Mouse (Mus musculus): ENCODE measurements at regions not wholly inside any gene's neighbourhood (a gene's known extent, or its start where the extent isn't known, plus 50 kb on each side); places are given as distances from the start of the nearest gene placed in this dataset.

DNA sequence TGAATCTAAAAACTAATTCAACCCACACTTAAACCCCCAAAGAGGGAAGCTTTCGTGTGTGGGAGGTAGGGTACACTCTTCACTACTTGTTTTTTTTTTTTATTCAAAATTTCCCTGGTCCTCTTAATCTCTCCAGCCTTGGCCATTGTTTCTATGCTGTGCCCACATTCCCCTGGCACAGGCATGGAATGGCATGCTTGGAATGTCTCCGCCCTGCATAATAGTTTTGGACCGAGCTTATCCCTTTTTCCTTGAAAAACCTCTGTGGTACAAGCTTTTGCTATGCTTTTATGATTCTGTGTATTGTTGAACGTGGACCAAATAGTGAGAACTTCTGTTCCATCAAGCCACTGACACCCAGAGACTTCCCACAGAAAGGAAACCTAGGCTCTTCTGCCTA lies 126.8 kb upstream of the Bmp4 start:
- no peak for DNase-seq (ENCODE audit: low spot score in 2 of 2)

DNA sequence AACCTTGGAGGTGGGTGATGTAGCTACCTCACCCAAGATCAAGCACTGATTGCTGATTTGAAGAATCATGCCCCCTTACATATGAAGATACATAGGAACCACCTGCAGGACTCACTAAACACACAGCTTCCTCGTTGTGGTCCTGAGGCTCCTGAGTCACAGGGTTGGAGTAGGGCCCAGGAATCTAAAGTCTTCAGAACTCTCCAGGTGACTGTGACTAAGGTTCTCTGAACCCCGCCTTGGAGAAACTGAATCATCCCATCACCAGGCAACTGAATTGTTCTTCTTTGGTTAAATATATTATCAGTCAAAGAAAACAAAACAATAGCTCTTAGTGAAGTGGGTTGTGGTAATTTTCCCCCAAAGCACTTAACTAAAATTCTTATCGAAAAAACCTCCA lies 125.8 kb upstream of the Bmp4 start:
- DNase-seq (ENCODE audit: low spot score in 2 of 2) = no peak

DNA sequence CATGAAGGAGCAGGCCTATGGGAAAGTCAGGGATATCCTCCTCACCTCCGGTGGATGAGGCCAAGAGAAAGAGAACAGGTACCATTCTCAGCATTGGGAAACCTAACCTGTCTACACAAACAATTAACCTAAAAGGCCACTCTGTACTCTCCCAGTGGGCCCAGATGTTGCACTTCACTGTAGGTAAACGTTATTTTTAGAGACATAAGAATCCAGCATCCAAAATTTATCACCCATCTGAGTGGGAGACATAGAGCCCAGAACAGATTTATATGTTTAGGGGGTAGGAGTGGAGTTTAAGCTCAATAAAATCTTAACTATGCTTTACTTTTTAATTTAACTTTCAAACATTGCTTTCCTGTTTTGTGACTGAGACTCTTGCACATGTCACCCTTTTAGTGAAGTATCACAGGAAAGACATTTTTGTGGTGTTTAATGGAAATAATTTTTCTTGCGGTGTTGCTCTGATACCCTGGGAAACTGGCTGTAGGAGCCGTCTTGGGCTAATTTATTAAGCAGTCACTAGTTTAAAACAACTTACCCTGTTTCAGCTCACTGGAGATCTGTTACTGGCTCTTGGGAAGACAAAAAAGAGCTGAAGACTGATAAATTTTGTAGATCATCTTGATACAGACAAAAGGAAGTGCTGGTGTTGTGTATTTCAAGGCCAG lies 123.9 kb upstream of the Bmp4 start:
- no peak for DNase-seq (ENCODE audit: low spot score in 2 of 2)

DNA sequence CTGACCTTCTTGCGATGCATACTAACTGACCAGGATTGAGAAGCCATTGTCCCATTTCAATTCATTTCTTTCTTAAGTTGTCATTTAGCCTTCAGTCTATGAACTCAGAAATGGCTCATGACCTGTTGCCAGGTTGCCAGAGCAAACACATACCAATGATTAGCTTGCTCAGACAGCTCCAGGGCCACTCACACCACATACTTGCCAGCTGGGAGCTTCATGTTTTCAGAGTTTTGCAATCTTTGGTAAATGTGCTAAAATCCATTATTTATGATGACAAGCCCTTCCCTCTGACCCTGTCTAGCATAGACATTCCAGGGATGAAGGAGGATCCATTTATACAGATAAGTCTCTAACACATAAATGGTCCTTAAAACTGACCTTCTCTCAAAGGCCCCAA lies 121.6 kb upstream of the Bmp4 start:
- DNase-seq (ENCODE audit: low spot score in 2 of 2) = no peak

DNA sequence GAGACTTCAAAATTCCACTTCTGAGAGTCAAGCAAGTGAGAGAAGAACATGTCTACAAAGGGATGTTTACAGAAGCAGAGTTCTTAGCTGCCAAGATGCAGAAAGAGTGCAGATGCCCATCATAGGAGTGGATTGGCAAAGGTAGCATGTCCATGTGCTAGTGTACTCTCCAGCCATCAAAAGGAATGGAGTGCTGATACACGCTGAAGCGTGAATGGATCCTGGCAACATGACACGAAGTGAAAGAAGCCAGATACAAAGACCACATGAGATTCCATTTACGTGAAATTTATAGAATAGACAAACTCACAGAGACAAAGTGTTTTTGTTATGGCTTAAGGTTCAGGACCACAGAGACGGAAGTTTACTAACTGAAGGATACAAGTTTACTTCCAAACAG lies 118.4 kb upstream of the Bmp4 start:
- no peak for DNase-seq (ENCODE audit: low spot score in 2 of 2)

DNA sequence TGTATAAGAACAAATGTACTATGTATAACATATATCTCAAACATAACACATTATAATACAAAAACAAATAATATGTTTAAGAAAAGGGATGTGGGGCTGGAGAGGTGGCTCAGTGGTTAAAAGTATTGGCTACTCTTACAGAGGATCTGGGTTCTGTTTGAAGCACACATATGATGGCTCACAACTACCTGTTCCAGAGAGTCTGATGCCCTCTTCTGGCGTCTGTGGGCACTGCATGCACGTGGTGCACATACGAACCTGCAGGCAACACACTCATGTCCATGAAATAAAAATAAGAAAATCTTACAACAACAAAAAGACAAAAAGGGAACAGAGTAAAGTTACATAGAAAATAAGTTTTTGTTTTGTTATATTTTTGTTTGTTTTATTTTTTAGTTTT lies 114.8 kb upstream of the Bmp4 start:
- DNase-seq (ENCODE audit: low spot score in 2 of 2) = no peak

DNA sequence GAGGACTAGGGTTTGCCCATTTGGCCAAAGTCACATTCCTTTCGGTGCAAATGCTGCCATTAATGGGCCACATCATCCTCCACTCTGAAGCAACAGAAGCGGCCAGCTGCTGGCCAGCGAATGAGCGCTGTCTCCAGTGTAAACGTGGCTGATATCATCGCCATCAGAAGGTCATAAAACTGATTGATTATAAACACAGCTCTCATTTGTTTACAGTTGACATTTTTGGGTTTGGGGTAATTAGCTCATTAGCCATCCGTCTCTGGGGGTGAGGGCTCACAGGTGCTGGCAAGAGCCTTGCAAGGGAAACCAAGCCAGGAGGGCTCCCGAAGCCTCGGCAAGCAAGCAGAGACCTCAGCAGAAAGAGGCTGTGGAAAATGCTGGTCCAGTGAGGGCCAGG lies 101.1 kb upstream of the Bmp4 start:
- DNase-seq (ENCODE audit: low spot score in 2 of 2) = no peak

DNA sequence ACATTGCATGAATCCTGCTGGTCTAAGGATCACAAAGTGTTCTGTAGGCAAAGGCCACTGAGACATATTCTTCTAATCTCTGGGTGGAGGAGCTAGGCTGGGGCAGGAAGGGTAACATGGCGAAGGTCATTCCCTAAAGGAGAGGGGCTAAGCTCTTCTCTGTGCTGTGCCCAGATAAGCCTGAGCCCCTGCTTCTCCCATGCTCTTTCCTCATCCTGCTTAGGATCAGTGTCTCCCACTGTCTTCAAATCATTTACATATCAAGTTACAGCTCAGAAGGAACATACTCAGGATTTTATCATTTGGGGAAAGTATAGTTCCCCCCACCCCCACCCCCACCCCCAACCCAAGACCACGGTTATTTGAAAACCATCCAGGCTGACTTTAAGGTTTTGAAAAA lies 100.7 kb upstream of the Bmp4 start:
- no peak for DNase-seq (ENCODE audit: low spot score in 2 of 2)

DNA sequence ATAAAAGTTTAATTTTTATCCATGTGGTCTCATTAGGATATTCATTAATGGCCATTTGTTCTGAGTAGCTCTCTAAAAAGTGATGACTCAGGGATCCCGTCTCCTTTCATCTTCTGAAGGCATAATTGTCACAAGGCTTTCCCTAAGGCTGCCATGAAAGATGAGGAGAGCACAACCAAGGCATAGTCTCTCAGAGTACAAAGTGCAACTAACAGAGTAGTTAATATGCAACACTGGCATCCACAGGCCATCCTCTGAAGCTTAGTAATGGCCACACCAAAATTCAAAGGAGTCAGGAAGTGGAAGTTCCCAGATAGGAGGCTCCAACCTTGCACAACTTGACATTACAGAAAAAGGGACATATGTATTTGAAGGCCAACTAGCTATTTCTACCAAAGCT lies 97.1 kb upstream of the Bmp4 start:
- DNase-seq (ENCODE audit: low spot score in 2 of 2) = no peak

DNA sequence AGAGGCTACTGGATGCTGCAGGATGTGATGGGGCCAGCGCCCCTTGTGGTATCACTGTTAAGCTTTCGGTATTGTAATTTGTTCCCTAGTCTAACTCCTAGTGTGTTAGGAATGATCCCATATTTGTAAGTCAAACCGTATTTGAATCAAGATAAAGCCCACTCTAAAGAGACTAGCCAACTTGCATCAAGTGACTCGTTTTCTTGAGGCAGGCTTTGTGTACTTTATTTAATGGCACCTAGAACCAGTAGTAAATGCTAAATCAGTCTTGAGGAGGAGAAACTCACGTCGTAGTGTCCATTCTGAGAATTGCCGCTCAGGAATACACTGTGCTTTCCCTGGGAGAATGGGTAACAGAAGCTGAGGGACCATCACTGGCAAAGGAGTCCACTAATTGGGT lies 89.9 kb upstream of the Bmp4 start:
- DNase-seq (ENCODE audit: low spot score in 2 of 2) = no peak

DNA sequence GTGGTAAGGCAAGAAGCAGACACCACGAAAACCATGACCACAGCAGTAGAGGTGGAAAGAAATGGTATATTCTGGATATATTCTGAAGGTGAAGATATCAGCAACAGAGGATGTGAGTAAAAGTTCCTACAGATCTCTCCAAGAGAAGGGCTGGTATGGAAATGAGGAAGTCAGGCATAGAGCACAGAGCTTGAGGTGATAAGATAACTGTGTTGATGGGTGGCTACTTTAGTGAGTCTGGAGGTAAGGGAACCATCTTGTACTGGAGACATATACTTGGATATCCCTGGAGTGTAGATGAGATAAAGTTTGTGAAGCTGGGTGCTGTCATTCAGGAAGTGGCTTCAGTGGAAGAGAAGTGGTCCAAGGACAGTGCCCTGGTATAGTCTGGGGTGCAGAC lies 85.5 kb upstream of the Bmp4 start:
- no peak for DNase-seq (ENCODE audit: low spot score in 2 of 2)

DNA sequence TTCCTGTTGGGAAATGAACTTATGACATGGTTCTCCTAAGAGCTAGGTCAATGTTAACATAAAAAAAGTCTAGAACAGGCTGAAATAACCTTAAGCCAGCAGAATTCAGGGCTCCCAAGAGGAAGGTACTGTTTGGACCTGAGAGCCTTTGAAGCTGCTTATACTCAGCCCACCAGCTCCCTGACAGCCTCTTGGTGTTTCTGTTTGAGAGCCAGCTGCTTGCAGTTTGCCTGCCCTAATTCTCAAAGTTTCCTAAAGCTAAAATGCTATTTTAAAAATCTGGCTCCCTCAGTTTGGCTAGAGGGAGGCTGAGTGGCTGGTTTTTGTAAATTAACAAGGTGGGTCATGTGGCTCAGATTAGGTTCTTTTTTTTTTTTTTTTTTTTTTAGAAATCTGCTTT lies 72.5 kb upstream of the Bmp4 start:
- no peak for DNase-seq (ENCODE audit: low spot score in 2 of 2)

DNA sequence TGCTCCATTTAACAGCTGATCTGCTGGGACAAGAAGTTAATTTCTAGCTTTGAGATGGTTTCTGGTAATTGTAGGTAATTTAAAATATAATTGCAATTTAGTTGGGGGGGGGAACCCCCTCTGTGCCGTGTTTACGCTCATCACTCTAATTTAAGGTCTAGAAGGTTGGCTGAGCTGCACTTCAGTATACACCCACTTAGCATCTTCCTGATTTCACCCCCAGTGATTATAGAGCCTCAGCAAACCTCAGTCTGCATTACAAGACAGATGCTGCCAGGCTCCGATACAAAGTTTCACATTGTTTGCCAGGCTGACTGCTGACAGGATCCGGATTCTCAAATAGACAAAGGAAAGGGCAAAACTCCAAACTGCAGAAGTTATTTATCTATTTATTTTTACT lies 71.5 kb upstream of the Bmp4 start:
- DNase-seq (ENCODE audit: low spot score in 2 of 2) = no peak

DNA sequence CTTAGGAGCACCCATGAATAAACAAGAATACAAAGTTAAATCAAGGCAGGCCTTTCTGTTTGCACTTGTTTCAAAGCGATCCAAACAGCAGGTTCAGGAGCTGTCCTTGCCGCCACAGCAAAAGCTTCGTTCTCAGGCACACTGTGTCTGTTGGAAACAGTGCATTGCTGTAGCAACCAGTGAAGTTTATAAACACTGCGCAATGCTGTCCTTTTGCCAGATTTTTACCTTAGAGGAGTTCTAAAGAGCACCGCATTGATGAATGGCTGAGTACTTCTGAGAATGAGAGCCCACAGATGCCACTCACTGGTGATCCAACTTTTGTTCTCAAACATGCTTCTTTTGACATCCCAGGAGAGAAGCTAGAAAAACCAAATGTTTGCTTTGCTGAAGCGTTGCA lies 64.0 kb upstream of the Bmp4 start:
- no peak for DNase-seq (ENCODE audit: low spot score in 2 of 2)

DNA sequence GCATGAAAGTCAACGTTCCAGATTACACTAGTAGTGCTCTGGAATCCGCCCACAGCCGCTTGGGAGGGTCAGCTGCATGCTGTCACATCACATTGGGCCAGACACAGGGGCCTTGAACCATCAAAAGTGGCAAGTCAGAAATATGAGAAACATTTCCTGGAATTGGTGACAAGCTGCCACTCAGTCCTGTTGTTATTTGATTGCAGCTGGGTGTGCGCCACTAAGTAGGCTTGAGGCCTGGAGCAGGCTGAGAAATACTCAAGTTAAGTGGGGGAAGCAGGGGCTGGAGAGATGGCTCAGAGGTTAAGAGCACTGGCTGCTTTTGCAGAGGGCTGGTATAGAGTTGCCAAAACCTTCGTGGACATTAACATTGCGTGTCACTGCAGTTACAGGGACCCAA lies 51.2 kb upstream of the Bmp4 start:
- DNase-seq (ENCODE audit: low spot score in 2 of 2) = no peak
